Mouse (Mus musculus): ENCODE data around the gene Crebbp. TPM values are rescaled to one million over a fixed set of nuclear protein-coding genes. Genes with fewer than 3 reads are reported as not detected.
A peak's percentile ranks its signal among the peaks of the same experiment; 100 is the strongest.

The Crebbp gene
- polyA plus RNA-seq, 1 experiment from 2014 or later = 8.9 TPM

DNA sequence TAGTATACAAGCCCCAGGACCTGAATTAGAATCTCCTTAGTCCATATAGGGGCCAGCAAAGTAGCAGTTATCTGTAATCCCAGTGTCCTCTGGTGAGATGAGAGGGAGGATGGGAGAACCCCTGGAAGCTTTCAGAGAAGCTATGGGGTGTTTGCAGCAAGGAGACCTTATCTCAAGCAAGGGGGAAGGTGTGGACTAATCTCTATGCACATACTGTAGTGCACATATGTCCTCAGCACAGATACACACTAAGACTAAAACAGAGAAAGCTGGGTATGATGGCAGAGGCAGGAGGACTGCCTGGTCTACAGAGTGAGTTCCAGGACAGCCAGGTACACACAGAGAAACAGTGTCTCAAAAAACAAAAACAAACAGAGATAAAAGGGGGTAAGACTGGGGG, 21.8 kb upstream of the Crebbp start:
- no peaks in the 10 kb centered on the region for H3K36me3 ChIP-seq (replicated peaks; ENCODE audit: insufficient read depth, low read length)
- H3K27ac ChIP-seq (ENCODE audit: low read depth) = no peak overlapping the region
- DNase-seq (no peak), ATAC-seq (no peak)
- no peaks in the 10 kb centered on the region for H3K9me3 ChIP-seq (ENCODE audit: low read length)
- H3K4me3 ChIP-seq (ENCODE audit: low read depth, low read length) = no peak overlapping the region
- no peak overlapping the region for H3K9ac ChIP-seq (replicated peaks)
- H3K4me1 ChIP-seq (ENCODE audit: insufficient read depth) = no peaks in the 10 kb centered on the region
- no peaks in the 10 kb centered on the region for H3K27me3 ChIP-seq (ENCODE audit: insufficient read depth, low read length)
- TF ChIP-seq EP300 (IDR thresholded peaks at IDR 0.05; ENCODE audit: low read depth) (no peak), CTCF (IDR thresholded peaks at IDR 0.05; ENCODE audit: low read depth) (no peak)
- no peak overlapping the region for H3K4me2 ChIP-seq (ENCODE audit: low read depth, low read length)

DNA sequence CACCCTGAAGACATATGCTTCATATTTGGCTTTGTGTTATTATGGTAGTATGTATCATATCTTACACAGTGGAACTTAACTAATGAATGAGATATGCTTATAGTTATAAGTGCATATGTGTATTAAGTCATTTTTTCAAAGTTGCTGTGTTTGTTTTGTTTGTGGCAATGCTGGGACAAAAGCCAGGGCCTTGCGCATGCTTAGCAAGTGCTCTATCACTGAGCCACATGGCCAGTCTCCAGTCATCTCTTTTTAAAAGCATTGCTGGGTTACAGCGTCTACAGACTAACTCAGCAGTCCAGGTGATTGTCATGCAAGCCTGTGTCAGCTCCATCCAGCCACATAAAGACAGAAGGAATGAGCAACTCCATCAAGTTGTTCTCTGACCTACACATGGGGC, 12.0 kb upstream of the Crebbp start:
- TF ChIP-seq CTCF (IDR thresholded peaks at IDR 0.05; ENCODE audit: low read depth) (no peak), EP300 (IDR thresholded peaks at IDR 0.05; ENCODE audit: low read depth) (no peak)

DNA sequence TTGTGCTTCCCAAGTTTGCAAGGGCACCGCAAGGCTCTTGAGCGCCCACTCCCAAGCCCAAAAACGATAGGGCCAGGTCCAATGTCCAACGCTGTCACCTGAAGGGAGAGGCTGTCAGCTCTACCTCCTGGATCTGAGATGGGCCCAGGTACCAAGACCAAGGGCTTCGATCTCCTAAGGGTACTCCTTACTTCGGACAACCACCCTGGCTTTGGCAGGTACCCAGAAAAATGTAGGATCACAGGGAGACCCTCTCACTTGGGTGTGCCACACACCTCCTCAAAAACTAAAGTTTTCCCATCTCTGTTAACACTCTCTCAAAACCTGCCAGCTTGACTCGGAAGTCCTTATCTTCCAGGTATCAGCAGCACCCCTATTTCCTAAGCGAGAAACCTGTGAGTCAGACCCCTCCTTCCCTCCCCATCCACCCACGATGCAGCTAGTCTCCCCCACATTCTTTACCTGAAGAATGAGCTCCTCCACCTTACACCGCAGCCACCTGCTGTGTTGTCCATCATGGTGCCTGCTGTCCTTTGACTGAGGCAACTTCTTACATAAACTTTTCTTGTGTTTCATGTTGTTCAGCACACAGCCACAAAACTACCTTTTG, 939 bp upstream of the Crebbp start:
- WGBS (ENCODE audit: insufficient replicate concordance) = 50% methylated on average over 10 of the region's 10 CpGs
- H3K4me1 ChIP-seq (ENCODE audit: insufficient read depth) = peaks cover 21% of the 10 kb centered on the region
- no peaks in the 10 kb centered on the region for H3K36me3 ChIP-seq (replicated peaks; ENCODE audit: insufficient read depth, low read length)
- H3K4me2 ChIP-seq (ENCODE audit: low read depth, low read length) = peak overlapping the region; percentile 93
- peak overlapping the region; percentile 94 for H3K4me3 ChIP-seq (ENCODE audit: low read depth, low read length)
- H3K27ac ChIP-seq (ENCODE audit: low read depth) = no peak overlapping the region
- no peak for ATAC-seq
- no peaks in the 10 kb centered on the region for H3K27me3 ChIP-seq (ENCODE audit: insufficient read depth, low read length)
- H3K9me3 ChIP-seq (ENCODE audit: low read length) = no peaks in the 10 kb centered on the region
- peak overlapping the region; percentile 99 for H3K9ac ChIP-seq (replicated peaks)
- TF ChIP-seq EP300 (IDR thresholded peaks at IDR 0.05; ENCODE audit: low read depth) (no peak), CTCF (IDR thresholded peaks at IDR 0.05; ENCODE audit: low read depth) (no peak)
- DNase-seq = no peak

More for the DNA sequence above, 12.0 kb upstream of the Crebbp start:
- Histone ChIP-seq H3K27me3 (ENCODE audit: insufficient read depth, low read length) (no peaks in the 10 kb centered on the region), H3K36me3 (replicated peaks; ENCODE audit: insufficient read depth, low read length) (no peaks in the 10 kb centered on the region), H3K9ac (replicated peaks) (no peak overlapping the region), H3K4me2 (ENCODE audit: low read depth, low read length) (no peak overlapping the region), H3K27ac (ENCODE audit: low read depth) (no peak overlapping the region), H3K4me3 (ENCODE audit: low read depth, low read length) (no peak overlapping the region), H3K9me3 (ENCODE audit: low read length) (no peaks in the 10 kb centered on the region), H3K4me1 (ENCODE audit: insufficient read depth) (no peaks in the 10 kb centered on the region)
- 86% methylated on average over 2 of the region's 2 CpGs for WGBS (ENCODE audit: insufficient replicate concordance)
- ATAC-seq = no peak
- DNase-seq = no peak

DNA sequence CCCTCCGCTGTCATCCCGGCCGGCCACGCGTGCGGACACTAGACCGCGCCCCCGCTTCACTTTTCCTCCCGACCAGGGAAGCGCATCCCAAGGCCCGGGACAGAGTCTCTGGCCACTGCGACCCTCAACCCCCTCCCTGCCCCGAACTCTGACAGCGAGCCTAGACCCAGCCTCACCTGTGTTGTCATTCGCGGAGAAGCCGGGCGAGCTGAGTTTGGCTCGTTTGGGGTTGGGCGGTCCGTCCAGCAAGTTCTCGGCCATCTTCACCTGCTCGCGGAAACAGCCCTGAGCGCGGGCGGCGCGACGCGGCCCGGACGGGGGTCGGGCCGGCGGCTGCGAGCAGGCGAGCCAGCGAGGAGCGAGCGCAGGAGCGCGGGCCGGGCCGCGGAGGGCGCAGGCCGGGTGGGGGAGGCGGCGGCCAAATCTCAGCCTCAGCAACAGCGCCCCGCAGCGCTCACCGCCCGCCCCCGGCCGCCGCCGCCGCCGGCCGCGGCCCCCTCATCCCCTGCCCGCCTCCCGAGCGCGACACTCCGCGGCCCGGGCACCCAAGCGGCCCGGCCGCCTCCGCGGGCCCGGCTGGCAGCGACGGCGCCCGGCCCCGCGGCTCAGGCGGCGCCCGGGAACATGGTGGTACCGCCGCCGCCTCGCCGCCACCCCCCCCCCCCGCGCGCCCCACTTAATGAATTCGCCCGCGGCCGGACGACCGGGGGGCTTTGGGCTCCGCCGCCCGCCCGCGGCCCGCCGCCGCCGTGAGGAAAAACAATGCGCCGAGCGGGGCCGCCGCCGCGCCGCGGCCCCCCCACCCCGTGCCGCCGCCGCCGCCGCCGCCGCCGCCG, 616 bp downstream of the Crebbp start:
- DNase-seq = peak; percentile 79
- TF ChIP-seq CTCF (IDR thresholded peaks at IDR 0.05; ENCODE audit: low read depth) = 0 out of 2 replicates have a peak, but pooled peaks have one; percentile 10
- no peak for TF ChIP-seq EP300 (IDR thresholded peaks at IDR 0.05; ENCODE audit: low read depth)
- under 1% methylated on average over 61 of the region's 128 CpGs for WGBS (ENCODE audit: insufficient replicate concordance)
- Histone ChIP-seq H3K9me3 (ENCODE audit: low read length) (no peaks in the 10 kb centered on the region), H3K4me1 (ENCODE audit: insufficient read depth) (peaks cover 21% of the 10 kb centered on the region), H3K4me2 (ENCODE audit: low read depth, low read length) (peak overlapping the region; percentile 93), H3K9ac (replicated peaks) (peak overlapping the region; percentile 99), H3K36me3 (replicated peaks; ENCODE audit: insufficient read depth, low read length) (no peaks in the 10 kb centered on the region), H3K27ac (ENCODE audit: low read depth) (peak overlapping the region; percentile 99), H3K27me3 (ENCODE audit: insufficient read depth, low read length) (no peaks in the 10 kb centered on the region), H3K4me3 (ENCODE audit: low read depth, low read length) (peak overlapping the region; percentile 94)
- peak; percentile 66 for ATAC-seq

DNA sequence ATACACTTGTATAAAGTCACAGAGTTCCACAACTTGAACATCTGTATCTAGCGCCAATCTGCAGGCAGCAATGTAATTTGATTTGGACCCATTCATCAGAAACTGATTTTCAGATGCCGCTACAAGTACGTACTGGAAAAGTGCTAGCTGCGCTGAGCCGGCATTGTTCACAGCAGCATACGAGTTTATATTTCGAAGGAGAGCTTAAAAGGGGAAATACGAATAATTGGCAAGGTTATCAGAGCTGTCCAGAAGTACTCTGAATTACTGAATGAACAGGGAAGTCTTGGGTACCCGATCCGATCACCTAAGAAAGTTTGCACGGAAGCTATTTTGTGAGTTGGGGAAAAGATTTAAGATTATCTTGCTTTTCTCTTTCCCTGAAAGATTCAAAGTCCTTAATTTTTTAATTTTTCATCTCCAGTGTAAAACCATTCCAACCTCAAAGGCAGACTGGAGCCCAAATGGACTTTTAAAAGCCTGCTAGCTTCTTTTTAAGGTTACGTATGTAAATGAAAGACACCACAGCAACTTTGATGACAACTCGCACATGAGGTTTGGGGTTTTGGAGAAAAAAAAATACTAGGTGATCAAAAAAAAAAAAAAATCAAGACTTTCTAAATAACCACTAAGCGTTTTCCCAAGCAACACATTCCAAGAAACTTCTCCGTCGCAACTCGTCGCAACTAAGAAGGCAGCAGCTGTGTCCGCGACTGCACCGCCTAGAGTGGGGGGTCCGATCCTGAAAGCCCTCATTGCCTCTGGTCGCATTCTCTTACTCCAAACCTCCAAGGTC, 1.4 kb downstream of the Crebbp start:
- peak overlapping the region; percentile 99 for H3K9ac ChIP-seq (replicated peaks)
- DNase-seq (no peak), ATAC-seq (no peak)
- no peak overlapping the region for H3K27ac ChIP-seq (ENCODE audit: low read depth)
- WGBS (ENCODE audit: insufficient replicate concordance) = 6% methylated on average over 23 of the region's 23 CpGs
- TF ChIP-seq EP300 (IDR thresholded peaks at IDR 0.05; ENCODE audit: low read depth) (no peak), CTCF (IDR thresholded peaks at IDR 0.05; ENCODE audit: low read depth) (no peak)
- H3K9me3 ChIP-seq (ENCODE audit: low read length) = no peaks in the 10 kb centered on the region
- H3K4me1 ChIP-seq (ENCODE audit: insufficient read depth) = peaks cover 21% of the 10 kb centered on the region
- peak overlapping the region; percentile 94 for H3K4me3 ChIP-seq (ENCODE audit: low read depth, low read length)
- H3K4me2 ChIP-seq (ENCODE audit: low read depth, low read length) = peak overlapping the region; percentile 93
- no peaks in the 10 kb centered on the region for H3K27me3 ChIP-seq (ENCODE audit: insufficient read depth, low read length)
- no peaks in the 10 kb centered on the region for H3K36me3 ChIP-seq (replicated peaks; ENCODE audit: insufficient read depth, low read length)

DNA sequence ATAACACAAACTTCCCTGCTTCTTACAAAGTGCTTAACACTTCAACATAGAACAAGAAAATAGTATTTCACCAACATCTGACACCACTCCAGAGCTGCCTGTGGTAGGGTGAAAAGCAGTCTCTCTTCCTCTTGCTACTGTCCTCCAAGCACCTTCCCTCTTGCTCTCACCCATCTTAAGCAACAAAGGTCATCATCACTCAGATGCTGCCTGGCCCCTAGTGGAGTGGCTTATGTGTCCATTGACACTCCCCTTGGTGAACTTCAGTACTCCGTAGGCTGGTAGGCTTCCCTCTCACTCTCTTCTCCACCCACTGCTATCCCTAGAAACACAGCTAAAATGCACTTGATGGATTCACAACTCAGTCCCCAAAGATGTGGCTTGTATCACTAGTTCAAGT, 3.5 kb downstream of the Crebbp start:
- Histone ChIP-seq H3K36me3 (replicated peaks; ENCODE audit: insufficient read depth, low read length) (0 out of 2 replicates have a peak, but pooled peaks cover 3% of the 10 kb centered on the region), H3K9ac (replicated peaks) (no peak overlapping the region), H3K4me2 (ENCODE audit: low read depth, low read length) (peak overlapping the region; percentile 32), H3K9me3 (ENCODE audit: low read length) (no peaks in the 10 kb centered on the region), H3K27ac (ENCODE audit: low read depth) (no peak overlapping the region), H3K4me3 (ENCODE audit: low read depth, low read length) (no peak overlapping the region), H3K27me3 (ENCODE audit: insufficient read depth, low read length) (no peaks in the 10 kb centered on the region), H3K4me1 (ENCODE audit: insufficient read depth) (peaks cover 21% of the 10 kb centered on the region)
- DNase-seq (no peak), ATAC-seq (no peak)
- 58% methylated on average over 1 of the region's 1 CpGs for WGBS (ENCODE audit: insufficient replicate concordance)
- TF ChIP-seq EP300 (IDR thresholded peaks at IDR 0.05; ENCODE audit: low read depth) (no peak), CTCF (IDR thresholded peaks at IDR 0.05; ENCODE audit: low read depth) (0 out of 2 replicates have a peak, but pooled peaks have one; percentile 4)
